Mouse (Mus musculus): Measurements from ENCODE around the gene Grik3. TPM values are rescaled to one million over a fixed set of nuclear protein-coding genes. Genes with fewer than 3 reads are reported as not detected.

Gene Grik3
- total and polyA plus RNA-seq, 3 experiments, result under 0.01 TPM; not detected in 2

DNA sequence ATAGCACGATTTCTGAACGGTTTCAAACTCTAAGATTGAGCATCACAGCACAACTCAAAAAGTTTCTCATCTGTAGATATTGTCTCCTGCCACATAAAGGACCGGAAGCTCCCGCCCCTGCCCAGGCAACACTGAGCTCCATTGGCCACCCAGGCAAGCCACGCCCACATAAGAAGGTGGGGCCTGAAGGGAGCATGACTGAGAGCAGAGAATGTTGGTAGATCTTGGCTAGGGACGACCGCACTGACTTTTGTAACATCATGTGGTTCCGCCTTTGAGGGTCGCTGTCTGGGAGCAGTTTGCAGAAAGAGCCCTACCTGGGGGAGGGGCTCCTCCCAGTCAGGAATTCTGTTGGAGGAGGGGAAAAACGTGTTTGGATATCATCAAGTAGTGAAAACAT lies 108.2 kb downstream of the Grik3 start:
- Histone ChIP-seq H3K79me2 (ENCODE audit: control insufficient read depth, insufficient read depth, low read length, poor library complexity) (no peaks in the 10 kb centered on the region), H3K4me1 (ENCODE audit: control insufficient read depth in 1 of 2, insufficient read depth in 2 of 2, low read length in 2 of 2) (no peaks in the 10 kb centered on the region), H3K27me3 (ENCODE audit: control insufficient read depth in 1 of 2, insufficient read depth in 2 of 2, low read length in 2 of 2) (no peaks in the 10 kb centered on the region), H3K4me3 (ENCODE audit: control insufficient read depth in 1 of 2, insufficient read depth in 1 of 2, low read depth in 2 of 2, low read length in 2 of 2) (no peak overlapping the region), H3K27ac (ENCODE audit: control insufficient read depth, low read depth, low read length) (no peak overlapping the region), H3K9me3 (replicated peaks; ENCODE audit: insufficient read depth, low read length) (no peaks in the 10 kb centered on the region), H3K36me3 (ENCODE audit: control insufficient read depth in 1 of 2, insufficient read depth in 2 of 2, low read length in 2 of 2) (no peaks in the 10 kb centered on the region), H3K9ac (ENCODE audit: control insufficient read depth, low read depth, low read length, poor library complexity, severe bottlenecking) (no peak overlapping the region)
- DNase-seq (ENCODE audit: low read depth, low spot score), result no peak
- TF ChIP-seq POLR2AphosphoS5 (IDR thresholded peaks at IDR 0.05; ENCODE audit: borderline replicate concordance, low read depth, low read length), result no peak
- no peak for TF ChIP-seq NRF1 (IDR thresholded peaks at IDR 0.05; ENCODE audit: insufficient read depth, low read depth, low read length, poor library complexity, severe bottlenecking)
- no peak for TF ChIP-seq CTCF (IDR thresholded peaks at IDR 0.05 in 2 of 3, conservative IDR thresholded peaks at IDR 0.05 in 1 of 3; ENCODE audit: control insufficient read depth in 1 of 3, insufficient read depth in 1 of 3, low read depth in 2 of 3, low read length in 3 of 3, poor library complexity in 1 of 3, severe bottlenecking in 1 of 3)
- no peak for TF ChIP-seq GATA1 (IDR thresholded peaks at IDR 0.05; ENCODE audit: low read depth, low read length)
- no peak for TF ChIP-seq ZMIZ1 (IDR thresholded peaks at IDR 0.05; ENCODE audit: low read depth, low read length)
- no peak for TF ChIP-seq RCOR1 (IDR thresholded peaks at IDR 0.05; ENCODE audit: low read depth, low read length)
- TF ChIP-seq KAT2A (conservative IDR thresholded peaks at IDR 0.05; ENCODE audit: low read depth, low read length), result no peak
- no peak for TF ChIP-seq ZNF384 (IDR thresholded peaks at IDR 0.05; ENCODE audit: low read depth, low read length)
- no peak for TF ChIP-seq EP300 (IDR thresholded peaks at IDR 0.05; ENCODE audit: low read depth in 1 of 2, low read length in 2 of 2)

DNA sequence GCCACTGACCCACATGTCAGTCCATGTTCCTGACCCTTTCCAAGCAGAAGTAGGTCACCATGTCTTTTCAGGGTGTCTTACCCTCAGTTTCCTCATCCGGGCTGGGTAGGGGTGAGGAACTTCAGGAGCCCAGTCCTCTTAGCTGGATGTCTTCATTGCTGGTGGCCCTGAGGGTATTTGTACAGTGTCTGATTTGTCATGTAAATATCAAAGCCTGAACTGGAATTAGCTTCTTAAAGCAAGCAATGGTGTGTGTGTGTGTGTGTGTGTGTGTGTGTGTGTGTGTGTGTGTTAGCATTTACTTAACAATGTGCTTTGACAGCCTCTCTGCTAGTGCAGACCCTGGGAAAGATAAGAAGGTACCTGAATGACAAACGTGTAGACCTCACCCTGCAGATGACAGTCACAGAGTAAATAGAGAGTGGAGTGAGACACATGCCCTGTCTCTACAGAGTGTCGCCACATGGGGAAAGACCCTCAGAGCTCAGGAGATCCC lies 109.1 kb downstream of the Grik3 start:
- DNase-seq (ENCODE audit: low read depth, low spot score), result no peak
- H3K27ac ChIP-seq (ENCODE audit: control insufficient read depth, low read depth, low read length), result no peak overlapping the region
- H3K27me3 ChIP-seq (ENCODE audit: control insufficient read depth in 1 of 2, insufficient read depth in 2 of 2, low read length in 2 of 2), result no peaks in the 10 kb centered on the region
- no peaks in the 10 kb centered on the region for H3K9me3 ChIP-seq (replicated peaks; ENCODE audit: insufficient read depth, low read length)
- H3K4me3 ChIP-seq (ENCODE audit: control insufficient read depth in 1 of 2, insufficient read depth in 1 of 2, low read depth in 2 of 2, low read length in 2 of 2), result no peak overlapping the region
- H3K36me3 ChIP-seq (ENCODE audit: control insufficient read depth in 1 of 2, insufficient read depth in 2 of 2, low read length in 2 of 2), result no peaks in the 10 kb centered on the region
- H3K79me2 ChIP-seq (ENCODE audit: control insufficient read depth, insufficient read depth, low read length, poor library complexity), result no peaks in the 10 kb centered on the region
- TF ChIP-seq KAT2A (conservative IDR thresholded peaks at IDR 0.05; ENCODE audit: low read depth, low read length) (no peak), SMC3 (IDR thresholded peaks at IDR 0.05; ENCODE audit: low read depth, low read length) (no peak), ZNF384 (IDR thresholded peaks at IDR 0.05; ENCODE audit: low read depth, low read length) (no peak), TCF12 (IDR thresholded peaks at IDR 0.05; ENCODE audit: low read depth, low read length) (no peak), MAZ (IDR thresholded peaks at IDR 0.05; ENCODE audit: low read depth, low read length) (no peak), MEF2A (IDR thresholded peaks at IDR 0.05; ENCODE audit: extremely low read depth, insufficient replicate concordance, low read depth, low read length, poor library complexity, severe bottlenecking) (no peak), MYB (IDR thresholded peaks at IDR 0.05; ENCODE audit: low read depth, low read length) (no peak), UBTF (IDR thresholded peaks at IDR 0.05; ENCODE audit: borderline replicate concordance, insufficient read depth, low read depth, low read length) (no peak), MYC (IDR thresholded peaks at IDR 0.05; ENCODE audit: low read depth, low read length) (no peak), EP300 (IDR thresholded peaks at IDR 0.05; ENCODE audit: low read depth in 1 of 2, low read length in 2 of 2) (no peak), HCFC1 (IDR thresholded peaks at IDR 0.05; ENCODE audit: low read depth, low read length) (no peak)
- no peaks in the 10 kb centered on the region for H3K4me1 ChIP-seq (ENCODE audit: control insufficient read depth in 1 of 2, insufficient read depth in 2 of 2, low read length in 2 of 2)
- no peak overlapping the region for H3K9ac ChIP-seq (ENCODE audit: control insufficient read depth, low read depth, low read length, poor library complexity, severe bottlenecking)

Measured in MEL (cell line).